Mouse (Mus musculus) 416B (cell line): Measurements from ENCODE around the gene Fastkd3.

Experiments used
- DNase-seq: peaks from one replicate; pipeline ENCODE4 v3.0.0; 2011; ENCODE audit warnings: low read depth

Fastkd3 gene

DNA sequence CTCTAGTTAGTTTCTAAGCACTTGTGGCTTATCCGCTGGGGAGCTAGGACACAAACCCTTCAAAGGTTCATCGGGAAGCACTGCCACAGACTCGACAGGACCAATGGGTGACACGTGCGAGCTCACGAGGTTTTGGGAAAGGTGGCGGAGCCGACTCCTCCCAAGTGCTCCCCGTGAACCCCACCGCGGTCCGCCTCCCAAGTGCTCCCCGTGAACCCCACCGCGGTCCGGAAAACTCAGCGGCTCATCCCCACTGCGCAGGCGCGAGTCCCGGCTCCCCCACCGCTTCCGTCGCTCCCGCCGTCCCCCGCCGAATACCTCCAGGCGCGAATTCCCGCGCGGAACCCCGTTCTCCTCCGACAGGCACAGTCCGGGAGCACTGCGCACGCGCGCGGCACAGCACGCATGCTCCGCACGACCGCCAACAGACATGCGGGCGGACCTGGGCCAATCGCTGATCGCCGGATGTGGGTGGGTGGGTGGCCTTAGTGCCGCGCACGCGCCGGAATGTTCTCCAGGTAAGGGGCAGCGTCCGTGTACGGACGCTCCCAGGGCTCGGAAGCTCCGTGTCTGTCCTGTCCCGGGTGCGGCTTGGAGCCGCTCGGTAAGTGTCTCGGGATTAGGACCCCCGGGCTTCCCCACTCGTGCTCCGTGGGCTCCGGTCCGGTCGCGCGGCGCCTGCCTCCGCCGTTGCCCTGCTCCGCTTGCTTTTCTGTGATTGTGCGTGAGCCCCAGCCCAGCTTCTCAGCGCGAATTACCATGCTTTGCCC lies at the start of gene Fastkd3, which contains the start of gene Mtrr:
Gene Fastkd3, plus strand, starts transcription at position 488 of the 770 bp plus-strand sequence.
Gene Mtrr, minus strand, starts transcription at position 403 of the 770 bp plus-strand sequence.
- peak; percentile 96 for DNase-seq

DNA sequence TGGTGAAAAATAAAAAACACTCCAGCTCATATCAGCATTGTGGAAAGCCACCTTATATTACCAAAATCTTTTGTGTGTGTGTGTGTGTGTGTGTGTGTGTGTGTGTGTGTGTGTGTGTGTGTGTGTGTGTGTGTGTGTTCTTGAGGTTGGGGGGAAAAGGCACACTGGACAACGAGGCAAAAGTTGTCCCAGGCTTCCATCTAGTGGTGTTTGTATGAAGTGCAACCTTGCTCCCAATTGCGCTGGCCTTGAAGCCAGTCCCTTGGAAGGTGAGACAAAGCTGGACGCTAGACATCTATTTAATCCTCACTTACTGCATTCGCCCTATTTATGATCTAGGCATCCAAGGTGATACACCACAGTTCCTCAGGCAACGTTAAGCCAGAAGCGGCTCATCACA lies 28.6 kb upstream of the Fastkd3 start:
- DNase-seq, result peak; percentile 22

DNA sequence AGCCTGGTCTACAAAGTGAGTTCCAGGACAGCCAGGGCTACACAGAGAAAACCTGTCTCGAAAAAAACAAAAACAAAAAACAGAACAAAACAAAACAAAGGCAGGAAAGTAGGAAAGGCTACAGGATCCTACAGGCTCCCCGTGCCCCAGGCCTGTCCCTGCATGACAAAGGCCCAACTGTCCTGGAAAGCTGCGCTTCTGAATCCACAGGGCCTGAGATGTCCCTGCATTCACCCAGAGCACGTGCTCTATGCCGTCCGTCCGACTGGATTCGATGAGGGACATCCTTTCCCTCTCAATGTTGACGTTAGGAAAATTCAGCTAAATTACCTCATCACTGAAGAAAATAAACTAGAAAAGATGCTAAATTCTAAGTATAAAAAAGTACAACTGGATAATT lies 13.9 kb upstream of the Fastkd3 start:
- no peak for DNase-seq

DNA sequence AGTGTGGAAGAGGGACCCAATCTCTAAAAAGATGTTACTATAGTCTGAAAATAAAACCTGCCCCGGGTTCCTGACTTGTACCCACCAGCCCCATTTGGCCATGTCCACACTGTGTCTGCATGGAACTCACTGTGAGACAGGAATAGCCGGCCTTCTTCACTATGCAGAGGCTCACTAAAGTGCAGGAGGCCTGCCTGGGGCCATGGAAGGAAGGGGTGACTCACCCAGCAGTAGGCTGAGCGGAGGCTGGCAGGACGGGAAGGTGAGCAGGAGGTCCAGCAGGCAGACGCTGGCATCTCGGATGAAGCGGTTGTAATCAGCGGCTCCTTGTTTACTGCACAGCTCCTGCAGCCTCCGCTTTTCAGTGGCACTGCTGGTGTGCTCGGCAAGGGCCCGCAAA lies 13.5 kb upstream of the Fastkd3 start:
- DNase-seq, result no peak

DNA sequence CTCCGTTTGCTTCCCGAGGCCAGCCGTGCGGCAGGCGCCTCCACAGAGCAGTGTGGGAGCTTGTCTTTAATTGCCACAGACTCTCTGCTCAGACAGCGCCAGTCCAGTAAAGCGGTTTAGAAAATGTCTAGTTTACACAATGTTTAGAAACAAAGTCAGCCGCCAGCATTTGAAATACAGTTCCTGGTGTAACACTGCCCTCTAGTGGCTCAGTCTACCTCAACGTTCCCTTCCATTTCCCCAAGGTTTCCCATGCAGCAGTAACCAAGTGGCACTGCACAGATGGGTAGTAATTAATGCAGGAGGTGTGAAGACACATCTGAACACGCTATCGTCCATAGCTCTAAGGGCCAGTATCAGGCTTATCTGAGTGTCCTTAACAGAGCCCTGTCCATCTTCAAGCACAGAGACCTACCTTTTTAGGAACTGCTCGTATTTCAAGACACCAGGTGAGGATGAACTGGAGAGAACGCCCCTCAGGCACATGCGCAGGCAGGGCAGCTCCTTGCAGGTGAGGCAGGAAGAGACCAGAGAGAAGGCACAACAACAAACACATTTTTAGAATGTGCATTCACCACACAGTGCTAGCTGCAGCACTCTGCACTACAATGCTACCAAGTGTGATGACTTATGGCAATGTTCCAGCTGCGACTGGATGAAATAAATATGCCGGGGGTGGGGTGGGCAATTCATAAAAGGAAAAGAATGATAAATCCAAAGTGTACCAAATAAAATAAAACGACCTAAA lies 12.3 kb upstream of the Fastkd3 start:
- peak; percentile 68 for DNase-seq

DNA sequence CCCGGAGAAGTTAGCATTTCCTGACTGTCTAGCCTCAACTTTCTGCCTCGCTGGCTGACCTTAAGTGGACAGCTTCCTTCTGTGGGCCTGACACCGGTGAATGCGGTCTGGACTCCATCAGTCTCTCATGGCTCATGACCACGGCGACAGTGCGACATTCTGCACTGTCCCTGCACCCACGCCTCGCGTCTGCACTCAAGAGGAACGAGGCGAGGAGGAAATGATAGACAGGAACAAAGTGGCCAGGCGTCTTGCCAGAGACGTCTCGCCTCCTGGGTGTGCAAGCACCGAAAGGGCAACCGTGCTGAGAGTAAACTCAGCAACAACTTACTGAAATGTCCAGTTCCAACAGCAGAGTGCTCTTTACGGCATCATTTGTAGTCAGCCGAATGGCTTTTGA lies 9.8 kb upstream of the Fastkd3 start:
- peak; percentile 18 for DNase-seq

DNA sequence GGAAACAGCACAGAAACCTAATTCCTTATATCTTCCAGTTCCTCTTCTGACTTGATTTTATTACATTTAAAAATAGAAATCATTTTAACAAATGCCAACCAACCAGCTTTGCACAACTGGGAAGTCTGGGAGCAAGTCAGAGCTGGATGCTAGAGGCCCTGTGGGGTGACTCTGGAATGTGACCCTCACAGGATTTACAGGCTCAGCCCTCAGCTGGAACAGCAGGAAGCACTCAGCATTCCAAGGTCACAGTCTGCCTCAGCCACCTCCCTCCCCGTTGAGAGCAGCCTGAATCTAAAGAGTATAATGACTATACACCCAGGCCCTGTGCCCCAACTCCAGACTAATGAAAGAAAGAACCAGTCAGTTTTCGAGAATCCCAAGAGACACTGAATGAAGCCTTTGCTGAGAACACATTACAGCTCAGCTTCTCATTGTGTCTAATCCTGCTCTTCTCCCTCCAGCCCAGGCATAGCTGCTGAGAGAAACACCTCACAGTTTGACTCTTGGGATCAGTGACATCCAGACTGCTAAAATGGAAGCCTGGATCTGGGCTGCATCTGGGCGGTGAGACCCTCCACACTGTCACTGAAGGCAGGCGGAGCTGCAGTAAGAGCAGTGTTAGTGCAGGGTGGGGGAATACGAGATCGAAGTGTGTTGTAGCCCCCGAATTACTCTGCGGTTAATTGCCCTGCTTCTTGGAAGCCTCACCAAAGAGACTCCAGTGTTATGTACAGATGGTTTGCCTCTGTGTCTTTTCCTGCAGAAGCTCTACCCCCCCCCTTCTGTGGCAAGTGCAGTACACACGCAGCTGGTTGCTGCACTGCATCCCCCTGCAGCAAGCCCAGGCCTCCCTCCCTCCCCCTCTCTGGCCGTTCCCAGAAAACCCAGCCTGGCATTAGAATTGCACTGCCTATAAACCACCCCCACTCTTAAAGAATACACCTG lies 8.8 kb upstream of the Fastkd3 start:
- no peak for DNase-seq

DNA sequence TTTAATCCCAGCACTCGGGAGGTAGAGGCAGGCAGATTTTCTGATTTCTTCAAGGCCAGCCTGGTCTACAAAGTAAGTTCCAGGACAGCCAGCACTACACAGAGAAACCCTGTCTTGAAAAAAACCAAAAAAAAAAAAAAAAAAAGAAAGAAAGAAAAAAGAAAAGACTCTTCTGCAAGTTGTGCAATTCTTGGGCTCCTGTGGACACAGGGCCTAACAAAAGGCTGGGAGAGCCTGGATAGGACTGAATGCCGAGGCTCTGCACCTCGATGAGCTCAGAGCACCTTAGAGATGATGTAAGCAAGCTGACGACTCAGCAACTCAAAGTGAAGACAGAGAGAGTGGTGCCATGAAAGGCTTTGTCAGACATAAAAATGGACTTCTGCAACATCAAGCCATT lies 7.6 kb upstream of the Fastkd3 start:
- DNase-seq, result no peak

DNA sequence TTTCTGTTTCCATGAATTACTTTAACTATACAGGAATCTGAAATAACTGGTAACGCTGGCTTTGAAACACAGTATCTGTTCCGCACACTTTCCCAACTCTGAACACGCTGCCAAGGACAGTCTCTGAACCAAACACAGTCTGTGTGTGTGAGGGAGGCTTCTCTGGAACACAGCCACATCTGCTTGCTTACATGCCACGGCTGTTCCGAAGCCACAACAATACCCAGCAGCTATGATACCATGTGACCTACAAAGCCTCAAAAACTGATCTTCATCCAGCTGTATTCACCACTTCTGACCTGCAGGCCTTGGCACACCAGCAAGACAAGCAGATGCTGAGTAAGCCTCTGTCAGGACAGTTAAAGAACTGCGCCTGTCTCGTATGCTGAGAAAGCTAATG lies 4.1 kb upstream of the Fastkd3 start:
- no peak for DNase-seq

DNA sequence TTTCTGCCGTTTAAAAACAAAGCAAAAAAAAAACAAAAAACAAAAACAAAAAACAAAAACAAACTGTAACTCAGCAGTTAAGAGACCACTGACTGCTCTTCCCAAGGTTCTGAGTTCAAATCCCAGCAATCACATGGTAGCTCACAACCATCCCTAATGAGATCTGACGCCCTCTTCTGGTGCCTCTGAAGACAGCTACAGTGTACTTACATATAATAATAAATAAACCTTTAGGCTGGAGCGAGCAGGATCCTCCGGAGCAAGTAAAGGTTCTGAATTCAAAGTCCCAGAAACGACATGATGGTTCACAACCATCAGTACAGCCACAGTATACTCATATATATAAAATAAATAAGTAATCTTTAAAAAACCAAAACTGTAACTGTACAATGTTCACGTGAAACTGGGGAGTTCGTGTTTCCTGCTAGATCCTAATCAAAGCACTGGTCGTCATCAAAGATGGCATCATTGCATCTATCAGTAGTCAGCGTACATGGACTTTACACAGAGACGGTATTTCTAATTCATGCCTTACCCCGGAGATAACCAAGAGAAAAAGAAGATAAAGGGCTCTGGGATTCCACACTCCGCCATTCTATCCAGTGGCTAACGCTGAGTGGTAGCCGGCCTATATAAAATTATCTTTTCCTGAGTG lies 821 bp upstream of the Fastkd3 start:
- peak; percentile 70 for DNase-seq

DNA sequence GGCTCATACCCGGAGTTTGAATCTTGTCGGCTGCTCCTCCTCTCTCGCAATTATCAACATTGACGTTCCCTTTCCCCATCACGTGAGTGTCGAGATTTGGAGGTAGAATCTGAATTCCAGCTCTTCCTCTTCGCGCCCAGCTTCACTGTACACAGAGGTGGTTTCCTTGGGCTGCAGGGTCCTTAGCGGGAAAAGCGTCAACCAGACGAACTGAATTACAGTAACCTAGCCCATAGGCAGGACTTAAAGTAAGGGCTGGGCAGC lies 415 bp downstream of the Fastkd3 start:
- peak; percentile 41 for DNase-seq

DNA sequence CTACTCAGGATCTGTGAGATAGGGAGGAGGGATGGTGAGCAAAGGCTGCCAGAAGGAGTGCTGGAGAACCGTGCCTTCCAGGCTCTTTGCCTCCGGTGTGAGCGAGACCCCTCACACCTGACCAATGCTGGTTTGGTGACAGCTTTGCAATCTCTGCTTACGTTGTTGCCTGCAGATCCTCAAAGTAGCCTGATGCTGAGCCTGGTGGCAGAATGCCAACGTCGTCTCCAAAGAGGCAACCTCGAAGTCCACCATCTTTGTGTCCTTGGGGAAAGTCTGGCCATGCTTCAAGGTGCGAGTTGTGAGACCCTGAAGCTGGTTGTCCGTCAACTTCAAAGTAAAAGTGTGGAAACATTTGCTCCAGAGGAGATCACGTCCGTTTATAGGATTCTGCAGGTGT lies 1.9 kb downstream of the Fastkd3 start:
- no peak for DNase-seq

DNA sequence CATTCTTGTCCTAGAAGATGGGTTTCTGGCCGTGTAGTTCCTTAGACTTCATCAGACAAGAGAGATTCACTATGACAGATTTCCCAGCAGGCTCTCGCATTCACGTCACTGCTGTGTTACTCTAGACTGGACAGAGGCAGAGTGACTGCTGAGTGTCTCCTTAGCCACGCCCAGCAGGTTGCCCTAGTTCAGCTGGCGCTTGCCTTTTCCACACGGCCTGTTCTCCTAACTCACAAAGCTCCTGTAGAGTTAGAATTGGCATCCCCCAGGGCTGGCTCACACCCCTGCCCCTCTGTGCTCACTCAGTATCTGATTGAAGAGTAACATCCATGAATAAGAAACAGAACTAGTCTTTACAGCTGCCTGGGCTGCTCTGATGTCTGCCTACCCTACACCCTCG lies 3.4 kb downstream of the Fastkd3 start:
- no peak for DNase-seq

DNA sequence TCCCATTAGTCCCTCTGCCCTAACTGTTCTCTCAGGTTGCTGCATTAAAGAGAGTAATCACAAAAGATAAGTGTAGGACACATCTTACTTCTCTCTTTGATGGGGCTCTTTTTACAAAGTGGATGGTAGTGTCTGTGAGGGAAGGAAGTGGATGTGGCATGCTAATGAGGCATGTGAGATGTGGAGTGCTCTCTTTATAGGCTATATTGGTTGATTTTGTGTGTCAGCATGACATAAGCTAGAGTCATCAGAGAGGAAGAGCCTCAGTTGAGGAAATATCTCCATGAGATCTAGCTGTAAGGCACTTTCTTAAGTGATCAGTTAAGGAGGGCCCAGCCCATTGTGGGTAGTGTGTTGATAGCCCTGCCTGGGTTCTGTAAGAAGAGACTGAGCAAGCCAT lies 6.3 kb downstream of the Fastkd3 start:
- peak; percentile 47 for DNase-seq

DNA sequence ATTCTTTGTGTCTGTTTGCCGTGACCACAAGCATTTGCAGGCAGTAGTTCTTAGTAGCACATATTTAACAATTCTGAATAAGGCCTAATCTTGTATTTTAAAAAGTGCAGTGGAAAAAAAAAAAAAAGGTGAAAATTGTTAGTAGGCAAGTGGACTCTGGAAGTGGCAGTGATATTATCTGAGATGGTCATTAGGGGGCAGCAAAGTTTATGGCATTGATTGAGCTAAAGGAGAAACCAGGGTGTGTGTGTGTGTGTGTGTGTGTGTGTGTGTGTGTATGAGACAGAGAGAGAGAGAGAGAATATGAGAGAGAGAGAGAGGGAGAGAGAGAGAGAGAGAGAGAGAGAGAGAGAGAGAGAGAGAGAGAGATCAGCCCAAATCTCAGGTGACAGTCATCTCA lies 11.8 kb downstream of the Fastkd3 start:
- peak; percentile 58 for DNase-seq

DNA sequence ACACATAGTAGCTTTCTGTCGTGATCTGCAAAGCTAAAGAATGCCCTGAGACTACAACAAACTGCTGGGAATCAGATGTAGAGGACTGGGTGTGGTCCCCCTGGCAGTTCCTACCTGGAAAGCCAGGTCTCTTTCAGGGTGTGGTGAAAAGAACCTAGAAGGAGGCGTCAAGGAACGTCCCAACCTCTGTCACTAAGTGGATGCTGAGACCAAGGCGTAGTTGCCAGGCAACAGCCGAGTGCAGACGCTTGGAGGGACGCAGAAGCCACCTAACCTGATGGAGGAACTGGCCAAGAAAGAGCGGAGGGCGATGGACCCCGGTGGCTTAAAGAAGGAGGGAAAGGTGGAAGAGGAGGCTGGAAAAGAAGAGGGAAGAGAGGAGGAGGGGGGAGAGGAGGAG lies 15.2 kb downstream of the Fastkd3 start, which contains the start of gene 1700001L19Rik:
Gene 1700001L19Rik, plus strand, starts transcription at position 223 of the 400 bp plus-strand sequence.
- no peak for DNase-seq

DNA sequence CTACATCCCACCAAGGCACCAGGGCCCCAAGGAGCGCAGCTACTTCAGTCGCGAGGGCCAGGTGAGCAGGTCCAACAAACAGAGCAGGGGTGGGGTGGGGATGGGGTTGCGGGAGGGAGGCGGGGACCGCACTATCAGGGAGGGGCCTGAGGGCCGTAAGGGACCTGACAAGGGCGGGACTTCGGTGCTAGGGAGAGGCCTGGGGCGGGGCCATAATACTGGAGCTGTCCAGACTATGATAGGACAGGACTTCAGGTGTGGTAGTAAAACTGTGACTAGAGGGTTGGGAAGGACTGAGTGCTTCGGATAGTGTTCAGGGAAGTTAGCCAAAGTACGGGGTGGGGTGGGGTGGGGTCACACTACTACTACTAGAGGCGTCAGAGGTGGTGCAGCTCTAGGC lies 15.6 kb downstream of the Fastkd3 start:
- no peak for DNase-seq

DNA sequence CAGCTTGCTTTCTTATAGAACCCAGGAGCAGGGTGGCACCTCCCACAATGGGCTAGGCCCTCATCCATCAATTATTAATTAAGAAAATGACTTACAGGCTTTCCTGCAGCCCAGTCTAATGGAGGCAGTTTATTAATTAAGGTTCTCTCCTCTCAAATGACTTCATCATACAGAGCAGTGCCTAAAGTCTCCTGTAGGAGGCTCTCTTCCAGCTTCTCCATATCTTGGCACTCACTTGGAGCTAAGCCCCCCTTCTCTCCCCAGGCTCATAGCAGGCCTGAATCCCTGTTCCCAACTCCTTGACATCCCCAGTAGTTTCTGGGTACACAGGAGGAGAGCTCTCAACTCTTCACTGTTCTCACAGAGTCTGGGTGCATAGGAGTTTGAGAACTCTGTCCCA lies 16.9 kb downstream of the Fastkd3 start:
- no peak for DNase-seq

DNA sequence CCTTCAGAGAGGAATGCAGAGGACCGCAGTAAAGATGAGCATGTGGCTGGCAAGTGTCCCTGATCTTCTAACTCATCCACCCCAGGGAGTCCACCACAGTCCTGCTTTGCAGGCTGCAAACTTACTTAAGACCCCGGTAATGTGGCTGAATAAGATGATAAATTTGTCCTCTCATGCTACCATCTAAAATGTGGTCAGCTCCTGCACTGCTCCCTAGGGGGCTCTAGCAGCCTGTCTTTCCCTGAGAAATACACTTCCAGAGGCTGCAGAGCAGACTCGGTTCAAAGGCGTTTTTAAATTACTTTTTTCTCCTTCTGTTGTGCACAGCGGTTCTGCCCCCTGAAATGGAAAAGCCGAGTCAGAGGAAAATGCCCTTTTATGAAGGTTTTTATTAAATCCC lies 19.1 kb downstream of the Fastkd3 start:
- peak; percentile 16 for DNase-seq

DNA sequence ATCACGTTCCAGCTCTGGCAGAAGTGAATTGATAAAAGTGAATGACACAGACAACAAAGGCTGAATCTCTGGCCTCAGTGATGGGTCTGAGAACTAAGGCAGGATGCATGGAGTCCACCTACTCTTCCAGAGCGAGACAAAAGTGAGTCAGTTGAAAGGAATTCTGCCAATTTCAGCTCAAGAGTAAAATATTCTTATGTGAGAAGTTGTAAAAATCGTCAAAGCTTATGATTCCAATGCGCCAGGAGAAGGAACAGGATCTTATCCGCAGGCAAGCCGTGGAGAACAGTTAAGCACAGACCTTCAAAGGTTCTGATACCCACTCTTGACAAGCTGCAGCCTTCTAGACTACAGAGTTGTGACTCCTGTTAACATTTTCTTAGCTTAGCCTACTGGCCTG lies 21.1 kb downstream of the Fastkd3 start:
- no peak for DNase-seq

DNA sequence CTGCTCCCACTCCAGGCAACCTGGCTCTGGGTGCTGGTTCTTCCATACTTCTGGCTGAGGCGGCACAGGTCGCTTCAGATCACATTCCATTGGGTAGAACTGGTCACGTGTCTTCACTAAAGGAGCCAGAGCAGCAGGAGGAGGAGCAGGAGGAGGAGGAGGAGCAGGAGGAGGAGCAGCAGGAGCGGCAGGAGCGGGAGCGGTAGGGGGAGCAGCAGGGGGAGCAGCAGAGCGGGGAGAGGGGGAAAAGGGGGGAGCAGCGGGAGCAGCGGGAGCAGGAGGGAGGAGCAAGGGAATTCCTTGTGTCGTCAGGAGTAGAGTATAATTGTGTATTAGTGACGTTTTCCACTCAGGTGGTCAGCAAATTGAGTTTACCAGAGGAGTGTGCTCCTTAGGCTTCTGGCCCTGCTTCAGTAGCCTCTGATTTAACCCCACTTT lies 23.7 kb downstream of the Fastkd3 start:
- DNase-seq, result no peak
